Mouse (Mus musculus) limb, embryonic 12.5 days (tissue): ENCODE data around the gene Gcc1. TPM values are rescaled to one million over a fixed set of nuclear protein-coding genes. Genes with fewer than 3 reads are reported as not detected.

ENCODE experiments used
- ATAC-seq: fragments of 200-750 bp; cut with Nextera tagmentation; 2 replicates; pipeline ENCODE4 v1.8.0; 2017; ENCODE audit warnings: low read depth, moderate TSS enrichment; ENCODE audit not compliant: insufficient number of reproducible peaks, insufficient read depth, low FRiP score, low TSS enrichment
- H3K27ac ChIP-seq: fragments of 300-500 bp; sonication (generic); 2 replicates; pipeline ENCODE4 v1.5.1; 2016; ENCODE audit warnings: mild to moderate bottlenecking, moderate library complexity
- H3K27me3 ChIP-seq: fragments of 300-500 bp; sonication (generic); 2 replicates; pipeline ENCODE4 v1.6.1; 2016; ENCODE audit warnings: mild to moderate bottlenecking, moderate library complexity
- H3K36me3 ChIP-seq: fragments of 300-500 bp; sonication (generic); 2 replicates; pipeline ENCODE4 v1.6.1; 2016; ENCODE audit warnings: mild to moderate bottlenecking, moderate library complexity
- H3K4me1 ChIP-seq: fragments of 300-500 bp; sonication (generic); replicated peaks from 2 replicates; pipeline ENCODE4 v1.6.1; 2016
- H3K4me2 ChIP-seq: fragments of 300-500 bp; sonication (generic); 2 replicates; pipeline ENCODE4 v1.6.1; 2016; ENCODE audit warnings: mild to moderate bottlenecking, moderate library complexity
- H3K4me3 ChIP-seq: fragments of 300-500 bp; sonication (generic); replicated peaks from 2 replicates; pipeline ENCODE4 v1.5.1; 2016; ENCODE audit warnings: mild to moderate bottlenecking
- H3K9ac ChIP-seq: fragments of 300-500 bp; sonication (generic); replicated peaks from 2 replicates; pipeline ENCODE4 v1.6.1; 2016; ENCODE audit warnings: mild to moderate bottlenecking, moderate library complexity
- H3K9me3 ChIP-seq: fragments of 300-500 bp; sonication (generic); 2 replicates; pipeline ENCODE4 v1.6.1; 2016; ENCODE audit warnings: mild to moderate bottlenecking, moderate library complexity
- WGBS: fragments of 180-500 bp; shearing (Covaris S2); methylation state at CpG from one replicate; pipeline ENCODE4 v1.1.7; 2016; 5-methylcytosine and 5-hydroxymethylcytosine counted together
- polyA plus RNA-seq: library from polyadenylated mRNA; unstranded; fragments of >200 nt; fragmentation: Nextera tagmentation; extraction: Ambion mirVana; gene quantifications from 2 replicates; pipeline ENCODE4 v1.2.1, GENCODE M21; 2016

The Gcc1 gene
- polyA plus RNA-seq, 1 experiment from 2014 or later: 12.5 TPM

DNA sequence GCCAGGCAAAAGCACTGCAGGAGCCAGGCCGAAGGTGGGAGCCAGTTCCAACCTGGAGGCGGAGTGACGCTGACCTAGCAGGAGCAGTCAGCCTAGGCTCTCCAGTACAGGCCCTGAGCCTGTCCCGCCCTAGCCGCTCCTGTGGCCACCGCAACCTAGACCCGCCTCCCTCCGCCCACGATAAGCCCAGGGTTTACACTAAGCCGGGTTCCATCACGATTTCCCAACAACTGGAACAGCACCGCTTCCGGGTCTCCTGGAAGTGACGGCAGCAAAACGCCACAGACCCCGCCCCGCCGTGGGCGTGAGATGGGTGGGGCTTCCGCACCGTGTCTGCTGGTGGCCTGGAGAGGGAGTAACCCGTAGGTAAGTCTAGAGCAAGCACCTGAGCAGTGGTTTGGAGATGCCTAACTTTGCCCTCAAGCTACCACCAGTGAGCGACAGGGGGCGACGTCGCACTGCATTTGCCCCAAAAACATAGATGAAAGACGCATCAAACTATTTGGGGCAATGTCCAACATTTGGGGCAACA lies 6.7 kb downstream of the Gcc1 start:
- ATAC-seq: peak; percentile 87
- no peaks in the 10 kb centered on the region for H3K27me3 ChIP-seq
- H3K9me3 ChIP-seq: no peaks in the 10 kb centered on the region
- H3K4me2 ChIP-seq: peak overlapping the region; percentile 95
- H3K36me3 ChIP-seq: peaks cover 47% of the 10 kb centered on the region
- under 1% methylated on average over 27 of the region's 27 CpGs for WGBS
- H3K27ac ChIP-seq: peak overlapping the region; percentile 35; the same call in 1 of the 2 replicates
- peaks cover 34% of the 10 kb centered on the region for H3K4me1 ChIP-seq
- H3K4me3 ChIP-seq: peak overlapping the region; percentile 83
- H3K9ac ChIP-seq: peak overlapping the region; percentile 81

DNA sequence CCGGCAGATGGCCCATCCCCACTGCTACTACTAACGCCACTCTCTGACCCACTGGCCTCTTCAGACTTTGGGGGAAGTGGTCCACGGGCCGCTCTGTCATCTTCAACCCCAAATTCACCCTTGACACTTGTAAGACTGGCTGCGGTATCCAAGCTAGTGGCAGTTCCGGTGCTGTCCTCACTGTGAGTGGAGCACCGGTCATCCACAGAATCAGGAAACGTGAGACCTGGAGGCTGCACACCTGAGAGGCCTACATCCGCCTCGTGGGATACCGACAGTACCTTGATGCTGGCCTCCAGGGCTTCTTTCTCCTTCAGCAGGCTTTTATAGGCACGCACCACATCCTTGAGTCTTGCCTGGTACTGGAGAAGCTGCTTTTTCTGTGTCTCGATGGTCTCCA lies 7.3 kb downstream of the Gcc1 start:
- Histone ChIP-seq H3K4me2 (peak overlapping the region; percentile 95), H3K36me3 (peaks cover 47% of the 10 kb centered on the region), H3K4me3 (peak overlapping the region; percentile 83), H3K27me3 (no peaks in the 10 kb centered on the region), H3K4me1 (peaks cover 34% of the 10 kb centered on the region), H3K9ac (peak overlapping the region; percentile 81), H3K27ac (no peak overlapping the region), H3K9me3 (no peaks in the 10 kb centered on the region)
- no peak for ATAC-seq
- 26% methylated on average over 13 of the region's 13 CpGs for WGBS

DNA sequence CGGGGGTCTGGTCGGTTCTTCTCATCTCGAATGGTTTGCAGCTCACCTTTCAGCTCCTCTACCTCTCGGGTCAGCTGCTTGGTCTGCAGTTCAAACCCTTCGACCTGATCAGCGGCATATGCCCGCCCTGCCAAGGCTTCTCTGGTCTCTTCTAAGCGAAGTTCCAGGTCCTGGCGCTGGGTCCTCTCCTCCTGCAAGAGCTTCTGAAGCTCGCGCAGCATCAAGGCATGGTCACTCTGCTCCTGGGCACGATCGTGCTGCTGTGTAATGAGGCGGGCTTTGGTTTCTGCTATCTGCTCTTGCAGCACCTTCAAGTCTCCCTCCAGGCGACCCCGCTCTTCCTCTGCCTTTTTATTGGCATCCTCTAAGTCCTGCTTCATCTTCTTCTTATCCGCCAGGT lies 7.8 kb downstream of the Gcc1 start:
- Histone ChIP-seq H3K36me3 (peaks cover 47% of the 10 kb centered on the region), H3K9me3 (no peaks in the 10 kb centered on the region; the same call in 1 of the 2 replicates), H3K27me3 (no peaks in the 10 kb centered on the region), H3K4me3 (peak overlapping the region; percentile 83), H3K4me1 (peaks cover 34% of the 10 kb centered on the region), H3K9ac (peak overlapping the region; percentile 81; the same call in 1 of the 2 replicates), H3K4me2 (peak overlapping the region; percentile 95), H3K27ac (no peak overlapping the region)
- WGBS: 81% methylated on average over 17 of the region's 17 CpGs
- ATAC-seq: no peak

DNA sequence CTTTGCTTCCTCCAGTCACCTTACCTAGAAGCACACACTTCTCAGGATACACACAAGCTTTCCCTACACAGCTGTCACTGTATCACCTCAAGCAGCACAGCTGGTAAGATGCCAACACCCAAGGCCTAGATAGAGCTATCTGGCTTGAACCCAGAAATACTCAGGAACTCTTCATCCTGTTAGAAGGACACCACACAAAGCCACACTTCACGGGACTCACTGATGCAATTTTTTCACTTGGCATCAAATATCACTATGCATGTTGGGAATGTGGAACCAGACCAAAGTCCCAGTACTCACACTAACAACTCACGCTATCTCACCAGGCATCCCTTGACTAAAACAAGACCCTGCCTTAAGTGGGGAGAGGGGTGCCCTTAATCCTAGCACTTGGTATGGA lies 8.5 kb downstream of the Gcc1 start:
- 80% methylated on average over 2 of the region's 2 CpGs for WGBS
- no peak overlapping the region for H3K9ac ChIP-seq
- H3K36me3 ChIP-seq: peaks cover 47% of the 10 kb centered on the region
- H3K4me1 ChIP-seq: peaks cover 29% of the 10 kb centered on the region
- H3K4me2 ChIP-seq: peak overlapping the region; percentile 95
- no peak for ATAC-seq
- H3K27me3 ChIP-seq: no peaks in the 10 kb centered on the region
- no peaks in the 10 kb centered on the region; the same call in 1 of the 2 replicates for H3K9me3 ChIP-seq
- H3K4me3 ChIP-seq: no peak overlapping the region; the same call in 1 of the 2 replicates
- H3K27ac ChIP-seq: no peak overlapping the region

DNA sequence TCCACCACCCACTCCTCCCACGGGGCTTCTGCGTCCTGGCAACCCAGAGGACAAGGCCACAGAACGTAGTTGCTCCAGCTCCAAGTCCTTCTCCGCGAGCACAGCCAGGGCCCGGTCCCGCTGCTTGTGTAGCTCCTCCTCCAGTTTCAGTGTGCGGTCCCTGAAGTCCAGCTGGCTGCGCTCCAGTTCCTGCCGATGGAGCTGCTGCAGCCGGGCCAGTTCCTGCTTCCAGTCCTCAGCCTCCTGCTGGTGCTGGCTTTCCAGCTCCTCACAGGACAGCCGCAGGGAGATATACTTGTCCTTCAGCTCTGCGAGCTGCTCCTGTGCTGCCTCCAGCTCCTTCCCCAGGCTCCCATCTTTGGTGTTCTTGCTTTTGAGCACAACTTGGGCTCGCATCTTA lies 9.7 kb downstream of the Gcc1 start:
- Histone ChIP-seq H3K27ac (no peak overlapping the region), H3K4me2 (no peak overlapping the region), H3K4me3 (no peak overlapping the region), H3K4me1 (peaks cover 22% of the 10 kb centered on the region), H3K9ac (no peak overlapping the region), H3K36me3 (peaks cover 49% of the 10 kb centered on the region), H3K27me3 (no peaks in the 10 kb centered on the region), H3K9me3 (no peaks in the 10 kb centered on the region; the same call in 1 of the 2 replicates)
- ATAC-seq: no peak
- 93% methylated on average over 14 of the region's 14 CpGs for WGBS

DNA sequence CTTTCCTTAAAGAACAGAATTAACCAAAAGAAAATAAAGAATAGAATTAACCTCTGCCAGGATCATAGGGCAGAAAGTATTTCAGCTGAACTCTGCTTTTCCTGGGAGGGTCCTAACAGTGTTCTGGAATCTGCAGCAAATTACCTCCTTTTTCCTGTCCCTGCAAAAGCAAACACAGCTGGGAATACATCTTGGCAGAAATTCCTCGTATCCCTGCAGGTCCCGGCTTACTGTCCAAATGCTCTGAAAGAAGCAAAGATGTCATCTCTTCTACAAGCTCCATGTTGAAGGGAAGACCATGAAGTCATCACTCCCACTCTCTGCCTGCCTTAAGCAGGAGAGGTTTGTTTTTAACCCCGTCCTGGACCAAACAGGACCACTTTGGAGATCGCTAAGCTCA lies 11.2 kb downstream of the Gcc1 start:
- H3K9ac ChIP-seq: no peak overlapping the region
- H3K4me3 ChIP-seq: no peak overlapping the region
- no peak overlapping the region for H3K4me2 ChIP-seq
- H3K4me1 ChIP-seq: peaks cover 19% of the 10 kb centered on the region
- no peaks in the 10 kb centered on the region; the same call in 1 of the 2 replicates for H3K9me3 ChIP-seq
- no peaks in the 10 kb centered on the region for H3K27me3 ChIP-seq
- peaks cover 49% of the 10 kb centered on the region for H3K36me3 ChIP-seq
- no peak for ATAC-seq
- no peak overlapping the region for H3K27ac ChIP-seq
- 85% methylated on average over 4 of the region's 4 CpGs for WGBS

DNA sequence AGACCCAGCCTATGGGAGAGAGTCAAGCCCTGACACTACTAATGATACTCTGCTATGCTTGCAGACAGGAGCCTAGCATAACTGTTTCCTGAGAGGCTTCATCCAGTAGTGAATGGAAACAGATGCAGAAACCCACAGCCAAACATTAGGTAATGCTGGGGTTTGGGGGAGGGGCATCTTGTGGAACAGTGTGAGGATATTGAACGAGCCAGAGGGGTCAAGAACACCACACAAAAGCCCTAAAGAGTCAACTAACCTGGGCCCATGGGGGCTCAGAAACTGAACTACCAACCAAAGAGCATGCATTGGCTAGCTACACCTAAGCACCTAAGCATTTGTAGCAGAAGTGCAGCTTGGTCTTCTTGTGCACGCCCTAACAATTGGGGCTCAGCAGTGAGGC lies 17.0 kb downstream of the Gcc1 start:
- no peak for ATAC-seq
- H3K4me1 ChIP-seq: no peaks in the 10 kb centered on the region
- 73% methylated on average over 2 of the region's 2 CpGs for WGBS
- no peaks in the 10 kb centered on the region for H3K27me3 ChIP-seq
- no peak overlapping the region for H3K4me3 ChIP-seq
- no peak overlapping the region for H3K27ac ChIP-seq
- H3K9ac ChIP-seq: no peak overlapping the region
- peaks cover 18% of the 10 kb centered on the region for H3K36me3 ChIP-seq
- H3K4me2 ChIP-seq: no peak overlapping the region
- no peaks in the 10 kb centered on the region; the same call in 1 of the 2 replicates for H3K9me3 ChIP-seq

DNA sequence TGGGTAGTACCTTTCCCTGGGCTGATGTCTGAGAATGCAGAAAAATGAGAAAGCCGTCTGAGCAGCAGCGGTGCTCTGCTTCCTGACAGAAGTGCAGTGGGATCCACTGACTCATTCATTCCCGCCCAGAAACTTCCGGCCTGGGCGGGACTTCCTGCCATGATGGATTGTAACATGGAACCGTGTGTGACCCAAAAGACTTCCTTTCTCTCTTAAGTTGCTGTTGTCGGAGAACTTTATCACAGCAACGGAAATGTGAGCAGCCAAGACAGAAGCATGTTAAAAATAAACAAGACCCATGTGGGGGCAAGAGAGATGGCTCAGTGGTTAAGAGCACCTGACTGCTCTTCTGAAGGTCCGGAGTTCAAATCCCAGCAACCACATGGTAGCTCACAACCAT lies 18.1 kb downstream of the Gcc1 start:
- H3K27me3 ChIP-seq: no peaks in the 10 kb centered on the region
- no peaks in the 10 kb centered on the region for H3K4me1 ChIP-seq
- H3K27ac ChIP-seq: no peak overlapping the region
- ATAC-seq: no peak
- no peak overlapping the region for H3K4me3 ChIP-seq
- no peaks in the 10 kb centered on the region for H3K9me3 ChIP-seq
- WGBS: 87% methylated on average over 9 of the region's 9 CpGs
- H3K36me3 ChIP-seq: peaks cover 6% of the 10 kb centered on the region; the same call in 1 of the 2 replicates
- H3K4me2 ChIP-seq: no peak overlapping the region
- no peak overlapping the region for H3K9ac ChIP-seq

DNA sequence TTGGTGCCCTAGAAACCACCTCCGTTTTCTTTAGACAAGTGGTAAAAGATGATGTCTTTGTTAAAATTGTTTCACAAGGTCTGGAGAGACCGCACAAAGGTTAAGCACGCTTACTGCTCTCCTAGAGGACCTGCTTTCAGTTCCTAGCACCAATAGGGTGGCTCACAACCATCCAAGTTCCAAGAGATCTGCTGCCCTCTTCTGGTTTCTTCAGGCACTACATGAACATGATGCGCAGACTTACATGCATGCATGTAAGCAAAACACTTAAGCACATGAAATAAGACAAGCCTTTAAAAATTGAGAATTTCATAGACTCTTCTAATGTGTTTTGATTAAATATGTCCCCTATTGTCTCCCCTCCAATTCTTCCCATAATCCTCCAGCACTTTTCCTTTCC lies 28.4 kb downstream of the Gcc1 start:
- peaks cover 28% of the 10 kb centered on the region for H3K27me3 ChIP-seq
- H3K4me1 ChIP-seq: peaks cover 10% of the 10 kb centered on the region; the same call in 1 of the 2 replicates
- no peaks in the 10 kb centered on the region for H3K36me3 ChIP-seq
- 85% methylated on average over 4 of the region's 4 CpGs for WGBS
- H3K27ac ChIP-seq: no peak overlapping the region
- 0 out of 2 replicates have a peak, but pooled peaks cover 2% of the 10 kb centered on the region for H3K9me3 ChIP-seq
- ATAC-seq: no peak
- H3K4me2 ChIP-seq: no peak overlapping the region
- no peak overlapping the region for H3K4me3 ChIP-seq
- no peak overlapping the region for H3K9ac ChIP-seq

DNA sequence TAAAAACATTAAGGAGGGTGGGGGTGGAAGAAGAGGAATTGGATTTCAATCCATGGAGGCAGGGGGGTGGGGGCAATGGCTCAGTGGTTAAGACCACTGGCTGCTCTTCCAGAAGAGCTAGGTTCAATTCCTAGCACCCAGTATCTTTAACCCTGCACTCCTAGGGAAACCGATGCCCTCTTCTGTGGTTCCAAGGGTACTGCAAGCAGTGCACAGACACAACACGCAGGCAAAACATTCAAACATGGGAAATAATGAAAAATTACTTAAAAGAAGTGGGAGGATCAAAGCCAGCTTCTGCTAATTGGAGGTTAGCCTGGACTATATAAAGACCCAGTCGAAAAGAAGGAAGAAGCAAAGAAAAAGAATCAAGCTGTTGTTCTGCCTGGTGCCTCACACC lies 29.5 kb downstream of the Gcc1 start:
- Histone ChIP-seq H3K36me3 (no peaks in the 10 kb centered on the region), H3K27me3 (peaks cover 28% of the 10 kb centered on the region), H3K4me3 (no peak overlapping the region), H3K9ac (no peak overlapping the region), H3K4me2 (no peak overlapping the region), H3K27ac (no peak overlapping the region), H3K9me3 (0 out of 2 replicates have a peak, but pooled peaks cover 2% of the 10 kb centered on the region), H3K4me1 (peaks cover 10% of the 10 kb centered on the region; the same call in 1 of the 2 replicates)
- no peak for ATAC-seq
- WGBS: 85% methylated on average over 3 of the region's 3 CpGs

DNA sequence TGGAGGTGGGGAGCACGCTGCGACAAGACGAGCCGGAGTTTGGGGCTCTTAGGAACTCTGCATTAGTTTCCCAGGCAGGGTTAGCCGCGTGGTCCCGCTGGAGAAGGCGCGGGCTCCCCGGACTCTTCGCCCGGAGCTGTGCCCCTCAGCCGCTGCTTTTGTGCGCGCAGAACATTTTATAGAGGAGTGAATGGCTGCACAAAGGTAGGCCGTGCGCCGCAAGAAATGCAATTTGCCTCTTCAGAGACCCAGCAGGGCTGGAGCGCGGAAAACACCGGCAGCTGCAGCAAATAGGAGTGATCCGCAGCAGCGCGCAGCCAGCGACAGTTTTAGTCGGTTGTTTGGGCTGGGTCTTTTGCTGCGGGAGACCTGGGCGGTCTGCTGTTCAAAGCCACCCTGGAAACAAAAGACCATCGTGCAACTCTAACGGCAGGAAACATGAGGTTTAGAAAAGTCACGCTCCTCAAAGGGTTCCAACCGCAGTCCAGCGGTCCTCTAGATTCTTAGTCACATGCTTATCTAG lies 30.4 kb downstream of the Gcc1 start, which contains the start of gene Zfp800:
Zfp800 (minus strand) TSS at position 325 of the 523 bp plus-strand sequence.
- Histone ChIP-seq H3K9me3 (0 out of 2 replicates have a peak, but pooled peaks cover 2% of the 10 kb centered on the region), H3K27ac (no peak within 1 kb of the TSS), H3K4me1 (peaks cover 10% of the 10 kb centered on the region; the same call in 1 of the 2 replicates), H3K9ac (peak within 1 kb of the TSS; percentile 54), H3K4me3 (peak within 1 kb of the TSS; percentile 47), H3K4me2 (peak within 1 kb of the TSS; percentile 65), H3K27me3 (peaks cover 28% of the 10 kb centered on the region), H3K36me3 (no peaks in the 10 kb centered on the region)
- 1% methylated on average over 33 of the region's 33 CpGs for WGBS
- peak; percentile 22; the same call in 1 of the 2 replicates for ATAC-seq
